Mouse (Mus musculus) lung, postnatal 0 days (tissue): ENCODE measurements around the gene Slc26a10.

Experiments used
- CTCF ChIP-seq: IDR thresholded peaks from 2 replicates; pipeline ENCODE4 v1.5.1; 2016; ENCODE audit warnings: antibody characterized with exemption, mild to moderate bottlenecking
- EP300 ChIP-seq: IDR thresholded peaks from 2 replicates; pipeline ENCODE4 v1.6.1; 2016; ENCODE audit warnings: antibody characterized with exemption, mild to moderate bottlenecking, control low read depth

DNA sequence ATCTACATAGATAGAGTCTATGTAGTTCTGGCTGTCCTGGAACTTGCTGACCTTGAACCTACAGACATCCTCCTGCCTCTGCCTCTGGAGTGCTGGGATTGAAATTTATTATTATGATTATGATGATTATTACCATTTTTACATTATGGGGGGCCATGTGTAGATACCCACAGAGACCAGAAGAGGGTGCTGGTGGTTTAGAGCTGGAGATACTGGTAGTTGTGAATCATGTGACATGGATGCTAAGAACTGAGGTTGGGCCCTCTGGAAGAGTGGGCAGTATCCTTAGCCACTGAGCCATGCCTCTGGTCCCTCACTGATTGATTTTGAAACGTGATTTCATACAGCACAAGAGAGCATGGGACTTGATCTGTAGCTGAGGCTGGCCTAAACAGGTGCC lies 6.0 kb upstream of the Slc26a10 start:
- TF ChIP-seq CTCF (peak; percentile 60), EP300 (no peak)
